Mouse (Mus musculus) effector memory CD4-positive, alpha-beta T cell, adult 5 months (primary cell): Measurements from ENCODE around the gene Ube2dnl2. TPM values are rescaled to one million over a fixed set of nuclear protein-coding genes. Genes with fewer than 3 reads are reported as not detected.

Experiments
- polyA plus RNA-seq: library from polyadenylated mRNA; unstranded; fragments of 100-300 nt; shearing (Covaris generic); gene quantifications from one replicate; pipeline ENCODE4 v1.2.1, GENCODE M21; 2017

The Ube2dnl2 gene
- polyA plus RNA-seq = not detected

DNA sequence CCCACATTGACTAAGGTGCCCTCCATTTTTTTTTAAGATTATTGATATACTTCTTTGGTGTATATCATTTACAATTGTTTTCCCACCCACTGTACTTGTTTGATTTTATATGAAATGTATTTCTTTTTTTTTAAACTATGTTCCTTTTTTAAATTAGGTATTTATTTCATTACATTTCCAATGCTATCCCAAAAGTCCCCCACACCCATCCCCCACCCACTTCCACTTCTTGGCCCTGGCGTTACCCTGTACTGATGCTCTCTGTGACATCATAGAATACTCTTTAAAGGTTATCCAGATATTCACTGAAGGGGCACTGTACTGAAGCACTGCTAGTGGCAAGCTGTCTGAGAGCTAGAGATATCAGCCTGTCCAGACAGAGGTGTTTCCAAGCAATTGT lies at the start of gene Ube2dnl2:
Ube2dnl2 (plus strand) TSS at position 301 of the 400 bp plus-strand sequence.

DNA sequence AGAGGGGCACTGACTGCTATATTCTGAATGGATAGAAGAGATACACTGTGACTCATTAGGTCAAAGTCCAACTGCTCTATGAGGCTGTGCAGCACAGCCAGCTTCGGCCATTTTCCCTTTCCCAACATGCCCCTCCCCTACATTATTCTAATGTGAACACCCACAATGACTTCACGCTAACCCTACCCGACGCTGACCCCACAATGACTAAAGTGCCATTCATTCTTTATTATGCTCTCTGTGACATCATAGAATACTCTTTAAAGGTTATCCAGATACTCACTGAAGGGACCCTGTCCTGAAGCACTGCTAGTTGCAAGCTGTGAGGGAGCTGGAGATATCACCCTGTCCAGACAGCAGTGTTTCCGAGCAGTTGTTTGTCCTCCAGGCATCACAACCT lies 2.7 kb upstream of the Ube2dnl2 start, which contains the start of gene Ube2dnl1:
Ube2dnl1 (plus strand) TSS at position 301 of the 400 bp plus-strand sequence.

Other genes with a start within 250 kb of the Ube2dnl2 start
- not detected for gene Ube2dnl1, start 2.6 kb upstream of the Ube2dnl2 start, polyA plus RNA-seq